Mouse (Mus musculus) R1 (cell line): ENCODE measurements at regions not wholly inside any gene's neighbourhood (a gene's known extent, or its start where the extent isn't known, plus 50 kb on each side); places are given as distances from the start of the nearest gene placed in this dataset.

Source experiments
- DNase-seq: peaks from one replicate; pipeline ENCODE4 v3.0.0-alpha.2; 2018; ENCODE audit warnings: low read depth, low spot score

GRCm38 (mm10) chr13:83111503-83111902 is 392.3 kb upstream of the Mef2c start:
- DNase-seq: peak; percentile 4

GRCm38 (mm10) chr13:83112323-83112722 is 391.5 kb upstream of the Mef2c start:
- no peak for DNase-seq

- no peak for DNase-seq
These were observed 391.1 kb upstream of the Mef2c start for GRCm38 (mm10) chr13:83112741-83113140.

GRCm38 (mm10) chr13:83113808-83114207 is 390.0 kb upstream of the Mef2c start:
- DNase-seq: no peak

- no peak for DNase-seq
These were observed 389.4 kb upstream of the Mef2c start for GRCm38 (mm10) chr13:83114401-83114800.

GRCm38 (mm10) chr13:83115691-83116090 is 388.1 kb upstream of the Mef2c start:
- DNase-seq: no peak

GRCm38 (mm10) chr13:83120343-83120742 is 383.5 kb upstream of the Mef2c start:
- DNase-seq: no peak

GRCm38 (mm10) chr13:83123596-83123995 is 380.2 kb upstream of the Mef2c start:
- no peak for DNase-seq

GRCm38 (mm10) chr13:83124651-83125050 is 379.2 kb upstream of the Mef2c start:
- no peak for DNase-seq

GRCm38 (mm10) chr13:83126438-83126837 is 377.4 kb upstream of the Mef2c start:
- DNase-seq: no peak

- DNase-seq: no peak
These were observed 372.5 kb upstream of the Mef2c start for GRCm38 (mm10) chr13:83131129-83131981.

- DNase-seq: no peak
These were observed 371.9 kb upstream of the Mef2c start for GRCm38 (mm10) chr13:83131982-83132354.

- DNase-seq: no peak
These were observed 370.9 kb upstream of the Mef2c start for GRCm38 (mm10) chr13:83132671-83133638.

GRCm38 (mm10) chr13:83143316-83143715 is 360.5 kb upstream of the Mef2c start:
- no peak for DNase-seq

- DNase-seq: no peak
These were observed 349.2 kb upstream of the Mef2c start for GRCm38 (mm10) chr13:83154626-83155124.

GRCm38 (mm10) chr13:83159969-83160368 is 343.9 kb upstream of the Mef2c start:
- DNase-seq: no peak

GRCm38 (mm10) chr13:83162761-83163160 is 341.1 kb upstream of the Mef2c start:
- DNase-seq: no peak

GRCm38 (mm10) chr13:83175086-83175485 is 328.7 kb upstream of the Mef2c start:
- no peak for DNase-seq

GRCm38 (mm10) chr13:83201931-83202671 is 301.7 kb upstream of the Mef2c start:
- no peak for DNase-seq

- no peak for DNase-seq
These were observed 297.2 kb upstream of the Mef2c start for GRCm38 (mm10) chr13:83206622-83207021.

GRCm38 (mm10) chr13:83207513-83207912 is 296.3 kb upstream of the Mef2c start:
- no peak for DNase-seq
